Mouse (Mus musculus) brain, embryonic 14.5 days (tissue): ENCODE data around the gene Zfpl1. TPM values are rescaled to one million over a fixed set of nuclear protein-coding genes. Genes with fewer than 3 reads are reported as not detected.
"Not testable (repeated sequence)": the region's sequence is repeated elsewhere in the genome, so short reads cannot be mapped to it uniquely, and the experiment has no call there.

Experiments
- DNase-seq: peaks from one replicate; pipeline ENCODE4 v3.0.0-alpha.2; 2011; ENCODE audit warnings: low read depth
- CTCF ChIP-seq: fragments of 200-500 bp; IDR thresholded peaks from 2 replicates; pipeline ENCODE4 v1.5.1; 2012; ENCODE audit warnings: inconsistent platforms, mild to moderate bottlenecking, moderate library complexity, borderline replicate concordance; ENCODE audit not compliant: insufficient read depth, insufficient read length; ENCODE audit errors: extremely low read depth
- POLR2A ChIP-seq: fragments of 200-500 bp; IDR thresholded peaks from 2 replicates; pipeline ENCODE4 v1.6.1; 2012; ENCODE audit warnings: mild to moderate bottlenecking, inconsistent platforms, borderline replicate concordance; ENCODE audit not compliant: poor library complexity, insufficient read depth, insufficient read length, severe bottlenecking; ENCODE audit errors: extremely low read depth
- polyA plus RNA-seq: library from polyadenylated mRNA; depleted of rRNA; stranded (reverse); fragments of >200 nt; gene quantifications from 2 replicates; pipeline ENCODE4 v1.2.3, GENCODE M21; 2012; rRNA removed

The Zfpl1 gene
- 103 and 127 TPM in 2 replicates for polyA plus RNA-seq

DNA sequence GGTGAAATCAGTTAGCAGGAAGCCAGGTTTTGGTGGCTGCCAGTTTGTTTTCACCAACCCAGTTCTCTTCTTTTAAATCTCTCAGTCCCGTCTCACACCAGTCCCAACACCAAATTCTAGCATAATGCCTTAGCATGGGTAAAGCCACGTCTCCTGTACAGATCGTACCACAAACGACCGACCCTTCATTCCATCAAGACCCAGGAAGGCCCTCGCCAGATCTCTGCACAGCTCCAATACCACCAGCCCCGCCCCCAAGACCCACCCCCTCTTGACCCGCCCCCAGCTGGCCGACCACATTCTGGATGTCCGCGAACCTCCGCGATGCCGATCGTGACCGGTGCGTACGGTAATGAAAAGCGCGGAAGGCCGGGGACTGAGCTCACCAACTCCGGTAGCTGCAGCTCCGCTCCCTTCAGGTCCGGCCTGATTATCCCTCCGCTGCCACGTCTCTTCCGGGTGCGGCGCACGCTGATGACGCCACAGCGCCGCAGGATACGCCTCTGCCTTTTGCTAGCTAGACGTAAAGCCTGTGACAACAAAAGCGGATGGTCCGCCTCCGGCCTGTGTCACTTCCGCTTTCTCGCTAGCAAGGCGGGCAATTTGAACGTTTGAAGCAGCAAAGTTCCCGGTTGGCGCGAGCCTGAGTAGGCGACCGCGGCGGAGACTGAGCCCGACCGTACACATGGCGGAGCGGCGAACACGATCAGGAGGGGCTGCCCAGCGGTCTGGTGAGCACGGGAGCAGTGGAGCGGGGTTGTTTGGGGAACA, at the start of gene Zfpl1, which contains the start of gene Cdca5:
Gene Zfpl1 (minus strand): TSS at position 479 of the 771 bp plus-strand sequence.
Gene Cdca5 (plus strand): TSS at position 506 of the 771 bp plus-strand sequence.
- peak; percentile 99 for DNase-seq
- TF ChIP-seq CTCF (no peak), POLR2A (peak; percentile 51; the same call in 1 of the 2 replicates)

DNA sequence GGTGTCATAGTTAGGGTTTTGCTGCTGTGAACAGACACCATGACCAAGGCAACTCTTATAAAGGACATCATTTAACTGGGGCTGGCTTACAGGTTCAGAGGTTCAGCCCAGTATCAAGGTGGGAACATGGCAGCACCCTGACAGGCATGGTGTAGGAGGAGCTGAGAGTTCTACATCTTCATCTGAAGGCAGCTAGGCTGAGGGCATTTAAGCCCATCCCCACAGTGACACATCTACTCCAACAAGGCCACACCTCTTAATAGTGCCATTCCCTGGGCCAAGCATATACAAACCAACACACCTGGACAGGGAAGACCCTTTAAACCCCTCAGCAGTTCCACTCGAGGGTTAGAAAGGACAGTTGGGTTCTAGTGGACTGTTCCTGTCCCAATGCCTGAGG, 48.4 kb upstream of the Zfpl1 start:
- not testable (repeated sequence) for DNase-seq

DNA sequence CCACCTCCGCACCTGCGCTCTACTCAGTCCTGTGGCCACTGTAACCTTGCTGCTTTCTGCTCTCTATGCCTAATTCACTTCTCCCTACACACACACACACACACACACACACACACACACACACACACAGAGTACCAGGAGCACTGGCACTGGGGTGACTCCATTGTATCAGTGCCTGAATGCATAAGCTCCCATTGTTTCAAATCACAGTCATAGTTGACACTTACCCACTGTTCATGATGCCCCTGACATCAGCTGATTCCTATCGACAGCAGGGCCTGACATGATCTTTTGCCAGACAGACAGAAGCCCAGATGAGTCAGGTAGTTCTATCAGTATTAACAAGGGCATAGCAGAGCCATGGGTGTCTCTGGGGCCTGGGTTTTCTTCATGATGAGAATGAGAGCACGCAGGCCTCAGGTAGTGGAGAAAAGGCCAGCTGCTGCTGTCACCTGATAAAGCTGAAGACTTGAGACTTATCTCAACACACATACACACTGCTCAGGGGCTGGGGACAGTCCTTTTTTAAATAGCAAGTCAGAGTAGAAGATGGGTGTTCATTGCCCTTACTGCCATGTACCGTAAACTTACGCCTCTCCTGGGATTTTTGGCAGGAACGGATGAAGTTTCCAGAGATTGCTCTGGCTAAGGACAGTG, 47.5 kb upstream of the Zfpl1 start:
- no peak for TF ChIP-seq CTCF
- no peak for TF ChIP-seq POLR2A
- DNase-seq, result no peak

DNA sequence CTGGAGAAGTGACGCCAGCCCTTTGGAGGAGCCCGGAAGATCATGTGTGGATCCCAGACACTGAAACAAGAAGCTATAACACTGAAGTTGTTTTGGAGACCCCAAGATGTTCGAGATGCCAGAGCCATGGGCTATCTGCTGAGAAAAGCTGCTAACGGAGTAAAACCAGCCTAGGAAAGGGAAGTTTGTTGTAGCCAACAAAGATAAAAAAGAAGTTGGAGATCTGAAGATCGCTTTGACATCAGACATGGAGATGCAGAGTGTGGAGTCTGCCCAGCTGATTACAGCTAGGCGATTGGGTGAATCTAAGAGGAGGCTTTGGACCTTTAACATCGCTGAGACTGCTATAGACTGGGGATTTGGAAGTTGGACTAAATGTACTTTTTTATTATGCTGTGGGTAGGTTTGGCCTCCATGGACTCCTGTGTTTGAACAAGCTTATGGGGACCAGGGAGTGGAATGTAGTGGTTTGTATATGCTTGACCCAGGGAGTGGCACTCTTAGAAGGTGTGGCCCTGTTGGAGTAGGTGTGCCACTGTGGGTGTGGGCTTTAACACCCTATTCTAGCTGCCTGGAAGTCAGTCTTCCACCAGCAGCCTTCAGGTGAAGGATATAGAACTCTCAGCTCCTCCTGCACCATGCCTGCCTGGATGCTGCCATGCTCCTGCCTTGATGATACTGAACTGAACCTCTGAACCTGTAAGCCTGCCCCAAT, 45.8 kb upstream of the Zfpl1 start:
- not testable (repeated sequence) for DNase-seq

DNA sequence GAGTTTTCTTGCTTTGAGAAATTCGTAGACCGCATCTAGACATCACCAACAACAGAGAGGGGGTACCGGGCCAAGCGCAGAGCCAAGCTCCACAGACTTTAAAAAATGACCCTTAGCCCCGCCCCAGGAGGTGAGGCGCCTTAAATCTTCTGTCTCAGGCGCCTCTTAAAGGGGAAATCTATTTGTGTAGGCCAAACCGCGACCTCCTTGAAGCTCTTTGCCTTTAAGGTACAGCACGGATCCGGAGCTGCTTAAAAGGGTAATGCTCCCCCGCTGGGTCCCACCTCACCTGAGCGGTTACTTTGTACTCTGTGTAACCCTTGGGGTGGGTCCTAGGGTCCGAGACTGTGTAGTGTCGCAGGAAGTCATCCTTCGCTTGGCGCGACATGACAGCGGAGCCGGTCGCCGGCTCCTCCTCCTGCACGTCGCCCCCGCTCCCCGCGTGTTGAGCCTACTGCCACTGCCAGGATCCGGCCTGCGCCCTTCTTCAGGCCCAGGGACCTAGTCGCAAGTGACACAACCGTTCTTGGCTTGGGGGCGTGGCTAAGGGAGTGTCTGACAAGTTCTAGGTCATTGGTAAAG, 43.1 kb upstream of the Zfpl1 start, which contains the start of gene Snx15:
Gene Snx15 (minus strand): TSS at position 545 of the 582 bp plus-strand sequence.
- peak; percentile 98 for DNase-seq
- no peak for TF ChIP-seq CTCF
- TF ChIP-seq POLR2A, result peak; percentile 29; the same call in 1 of the 2 replicates

DNA sequence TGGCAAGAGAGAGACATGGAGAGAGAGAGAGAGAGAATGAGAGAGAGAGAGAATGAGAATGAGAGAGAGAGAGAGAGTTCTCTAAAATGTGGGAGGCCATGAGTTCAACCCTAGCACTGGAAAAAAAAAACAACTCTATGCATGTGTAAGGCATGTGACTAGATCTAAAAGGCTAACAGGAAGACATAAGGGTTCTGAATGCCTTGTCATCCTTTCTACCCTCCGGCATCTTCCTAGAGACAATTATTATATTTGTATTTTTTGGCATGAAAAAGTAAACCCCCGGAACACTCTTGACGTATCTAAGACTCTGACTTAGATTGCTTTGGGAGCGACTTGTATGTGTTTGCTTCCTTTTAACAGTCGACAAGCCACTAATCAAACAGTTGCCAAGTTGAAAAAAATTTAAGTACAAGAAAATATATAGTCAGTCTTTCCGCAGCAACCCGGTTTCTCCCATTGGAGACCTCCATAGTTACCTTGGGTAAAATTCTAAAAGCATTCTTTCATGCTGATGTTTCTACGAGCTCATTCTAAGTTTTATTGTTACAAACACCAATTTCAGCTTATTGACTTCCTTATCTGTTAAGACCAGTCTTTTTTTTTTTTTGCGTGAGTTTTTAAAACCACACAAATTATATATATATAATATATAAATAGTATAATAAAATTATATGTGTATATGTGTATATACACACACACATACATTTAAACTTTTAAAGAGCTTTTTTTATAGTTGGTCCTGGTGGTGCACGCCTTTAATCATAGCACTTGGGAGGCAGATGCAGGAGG, 42.2 kb upstream of the Zfpl1 start:
- no peak for TF ChIP-seq CTCF
- TF ChIP-seq POLR2A, result no peak
- DNase-seq, result no peak

DNA sequence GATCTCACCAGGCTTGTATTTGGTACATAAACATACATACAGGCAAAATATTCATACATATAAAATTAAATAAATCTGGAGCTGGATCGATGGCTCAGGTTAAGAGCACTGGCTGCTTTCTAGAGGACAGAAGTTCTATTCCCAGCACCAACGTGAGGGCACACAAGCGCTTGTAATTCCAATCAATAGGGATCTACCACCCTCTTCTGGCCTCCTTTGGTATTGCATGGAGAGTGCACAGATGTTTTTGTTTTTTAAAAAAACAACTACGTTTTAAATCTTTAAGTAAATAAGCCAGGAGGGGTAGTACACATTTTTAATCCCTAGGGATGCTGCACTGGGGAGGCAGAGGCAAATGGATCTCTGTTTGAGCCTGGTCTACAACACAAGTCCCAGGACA, 41.5 kb upstream of the Zfpl1 start:
- TF ChIP-seq POLR2A, result no peak
- TF ChIP-seq CTCF, result peak; percentile 58; the same call in 1 of the 2 replicates

DNA sequence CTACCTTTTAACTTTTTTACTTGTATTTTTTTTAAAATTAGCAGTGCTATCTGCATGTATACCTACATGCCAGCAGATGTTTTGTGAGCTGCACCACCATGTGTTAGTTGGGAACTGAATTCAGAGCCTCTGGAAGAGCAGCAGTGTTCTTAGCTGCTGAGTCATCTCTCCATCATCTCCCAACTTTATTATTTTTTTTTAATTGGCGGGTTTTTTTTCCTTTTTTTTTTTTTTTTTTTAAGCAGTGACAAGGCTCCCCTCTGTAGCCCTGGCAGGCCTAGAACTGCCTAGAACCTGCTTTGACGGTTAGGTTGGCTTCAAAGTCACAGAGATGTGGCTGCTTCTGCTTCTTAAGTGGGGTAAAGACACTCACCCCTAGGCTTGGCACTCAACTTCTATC, 40.1 kb upstream of the Zfpl1 start:
- TF ChIP-seq POLR2A (no peak), CTCF (no peak)
- DNase-seq, result no peak

More for the DNA sequence above, 41.5 kb upstream of the Zfpl1 start:
- DNase-seq, result peak; percentile 39

DNA sequence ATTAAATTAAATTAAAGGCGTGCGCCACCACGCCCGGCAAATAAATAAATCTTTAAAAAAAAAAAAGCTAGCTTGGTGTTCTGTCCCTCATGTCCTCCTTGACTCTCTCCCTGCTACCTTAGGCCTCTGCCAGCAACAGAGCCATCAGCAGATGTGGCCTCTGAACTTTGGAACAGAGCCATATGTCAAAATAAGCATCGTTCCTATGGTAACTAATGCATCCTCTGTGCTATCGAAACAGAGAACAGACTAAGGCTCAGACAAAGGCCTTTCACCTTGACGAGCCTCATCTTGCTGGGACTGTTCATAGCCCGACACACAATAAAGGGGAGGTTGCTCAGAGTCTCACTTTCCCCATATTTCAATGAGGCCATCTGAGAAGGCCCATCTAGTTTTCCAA, 38.6 kb upstream of the Zfpl1 start:
- peak; percentile 51 for DNase-seq
- TF ChIP-seq CTCF (no peak), POLR2A (no peak)

DNA sequence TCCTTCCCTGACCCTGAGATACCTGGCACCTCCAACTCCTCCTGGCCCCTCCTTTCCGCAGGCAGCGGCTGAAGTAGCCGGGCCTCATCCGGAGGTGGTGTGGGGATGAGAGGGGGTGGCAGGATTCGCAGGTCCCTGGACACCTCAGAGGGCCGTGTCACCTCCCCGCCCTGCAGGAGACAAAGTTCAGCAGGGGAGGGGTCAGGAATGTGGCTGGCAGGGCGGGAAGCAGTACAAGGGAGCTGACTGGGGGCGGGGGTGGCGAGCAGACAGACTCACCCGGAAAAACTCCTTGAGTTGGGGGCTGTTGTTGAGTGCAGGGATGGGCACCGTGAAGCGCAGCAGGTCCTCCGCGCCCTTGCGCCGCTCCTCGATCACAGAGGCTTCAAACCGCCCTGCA, 37.0 kb upstream of the Zfpl1 start:
- DNase-seq, result no peak
- TF ChIP-seq POLR2A, result no peak
- TF ChIP-seq CTCF, result no peak
